Mouse (Mus musculus) kidney, postnatal 0 days (tissue): Measurements from ENCODE around the gene Atf2. TPM values are rescaled to one million over a fixed set of nuclear protein-coding genes. Genes with fewer than 3 reads are reported as not detected.
A peak's percentile ranks its signal among the peaks of the same experiment; 100 is the strongest.
"Not testable (repeated sequence)": the region's sequence is repeated elsewhere in the genome, so short reads cannot be mapped to it uniquely, and the experiment has no call there.

Experiments
- ATAC-seq: fragments of 200-750 bp; cut with Nextera tagmentation; replicated peaks from 2 replicates; pipeline ENCODE4 v1.8.0; 2017; ENCODE audit warnings: low read depth, moderate number of reproducible peaks, moderate TSS enrichment, moderate library complexity; ENCODE audit not compliant: low FRiP score
- DNase-seq: peaks from one replicate; pipeline ENCODE4 v3.0.0-alpha.2; 2016; ENCODE audit warnings: low spot score
- H3K27ac ChIP-seq: fragments of 300-500 bp; sonication (generic); 2 replicates; pipeline ENCODE4 v1.5.1; 2014; ENCODE audit warnings: mild to moderate bottlenecking
- H3K27me3 ChIP-seq: fragments of 300-500 bp; sonication (generic); 2 replicates; pipeline ENCODE4 v1.6.1; 2014; ENCODE audit warnings: low read length, mixed read lengths; ENCODE audit not compliant: insufficient read depth
- H3K36me3 ChIP-seq: fragments of 300-500 bp; sonication (generic); 2 replicates; pipeline ENCODE4 v1.6.1; 2014; ENCODE audit warnings: low read length, mixed read lengths; ENCODE audit not compliant: insufficient read depth
- H3K4me1 ChIP-seq: fragments of 300-500 bp; sonication (generic); replicated peaks from 2 replicates; pipeline ENCODE4 v1.6.1; 2014; ENCODE audit warnings: antibody characterized with exemption, low read length, mixed read lengths; ENCODE audit not compliant: insufficient read depth
- H3K4me2 ChIP-seq: fragments of 300-500 bp; sonication (generic); 2 replicates; pipeline ENCODE4 v1.6.1; 2014; ENCODE audit warnings: mild to moderate bottlenecking, low read length, moderate library complexity, mixed read lengths
- H3K4me3 ChIP-seq: fragments of 300-500 bp; sonication (generic); replicated peaks from 2 replicates; pipeline ENCODE4 v1.5.1; 2014; ENCODE audit warnings: low read depth, low read length
- H3K9ac ChIP-seq: fragments of 300-500 bp; sonication (generic); 2 replicates; pipeline ENCODE4 v1.6.1; 2014; ENCODE audit warnings: low read depth, low read length
- H3K9me3 ChIP-seq: fragments of 300-500 bp; sonication (generic); replicated peaks from 2 replicates; pipeline ENCODE4 v1.6.1; 2016; ENCODE audit warnings: low read length, inconsistent platforms, mixed read lengths
- CTCF ChIP-seq: IDR thresholded peaks from 2 replicates; pipeline ENCODE4 v1.5.1; 2016; ENCODE audit warnings: antibody characterized with exemption, low read depth, mild to moderate bottlenecking, moderate library complexity
- WGBS: fragments of 180-500 bp; shearing (Covaris S2); extraction: QIAGEN DNeasy Blood & Tissue Kit; methylation state at CpG from one replicate; pipeline ENCODE4 v1.1.7; 2014; 5-methylcytosine and 5-hydroxymethylcytosine counted together
- polyA plus RNA-seq: library from polyadenylated mRNA; unstranded; fragments of >200 nt; fragmentation: Nextera tagmentation; extraction: Ambion mirVana; gene quantifications from 2 replicates; pipeline ENCODE4 v1.2.1, GENCODE M21; 2015

The Atf2 gene
- polyA plus RNA-seq, 1 experiment from 2014 or later: 38.5 TPM

DNA sequence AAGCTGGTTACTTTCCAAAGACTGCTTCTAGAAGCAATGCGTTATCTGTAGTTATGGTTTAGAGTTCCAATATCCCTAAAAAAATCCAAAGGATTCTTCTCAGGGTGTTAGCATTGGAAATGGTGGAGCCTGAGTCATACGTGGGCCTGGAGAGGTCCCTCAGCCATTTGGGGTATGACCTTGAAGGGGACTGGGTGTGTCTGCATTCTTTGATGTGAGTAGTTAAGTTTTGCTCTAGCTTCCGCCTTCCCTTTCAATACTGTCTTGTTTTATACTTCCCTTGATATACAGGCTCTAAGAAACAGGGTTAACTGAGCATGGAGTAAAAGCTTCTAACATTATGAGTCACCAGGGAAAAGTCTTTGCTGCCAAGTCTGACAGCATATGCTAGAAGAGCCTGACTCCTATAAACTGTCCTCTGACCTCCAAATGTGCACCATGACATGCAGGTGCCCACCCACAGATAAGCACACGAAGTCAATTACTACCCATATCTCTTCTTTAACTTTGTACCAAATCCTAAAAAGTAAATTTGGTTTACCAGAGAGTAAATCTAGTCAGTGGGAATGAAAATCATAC is 32.3 kb downstream of the Atf2 start:
- no peaks in the 10 kb centered on the region for H3K9me3 ChIP-seq
- no peak overlapping the region for H3K9ac ChIP-seq
- no peak overlapping the region for H3K4me2 ChIP-seq
- H3K27ac ChIP-seq: no peak overlapping the region
- 66% methylated on average over 4 of the region's 4 CpGs for WGBS
- no peak overlapping the region for H3K4me3 ChIP-seq
- TF ChIP-seq CTCF: no peak
- H3K36me3 ChIP-seq: no peaks in the 10 kb centered on the region
- H3K4me1 ChIP-seq: no peaks in the 10 kb centered on the region
- no peak; the same call in 1 of the 2 replicates for ATAC-seq
- no peaks in the 10 kb centered on the region for H3K27me3 ChIP-seq
- peak; percentile 28 for DNase-seq

DNA sequence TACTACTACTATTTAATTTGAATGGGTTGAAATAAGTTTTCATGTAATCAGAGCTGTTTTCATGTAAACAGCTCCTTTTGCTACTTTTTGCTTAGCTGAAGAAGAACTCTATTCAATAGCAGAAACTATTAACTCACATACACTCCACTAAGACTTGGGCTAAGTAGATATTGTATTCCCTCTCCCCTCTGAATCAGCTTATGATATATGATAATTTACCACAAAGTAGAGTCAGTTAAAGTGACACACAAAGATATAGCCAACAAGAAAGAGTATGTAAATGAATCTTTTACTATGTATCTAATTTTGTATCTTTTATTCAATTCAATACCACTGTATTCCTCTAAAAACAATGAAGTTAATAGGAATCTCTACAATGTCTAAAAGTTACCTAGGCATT is 35.1 kb downstream of the Atf2 start:
- Histone ChIP-seq H3K9ac (no peak overlapping the region), H3K36me3 (no peaks in the 10 kb centered on the region), H3K4me2 (no peak overlapping the region), H3K4me3 (no peak overlapping the region), H3K27ac (no peak overlapping the region), H3K9me3 (no peaks in the 10 kb centered on the region), H3K27me3 (no peaks in the 10 kb centered on the region), H3K4me1 (no peaks in the 10 kb centered on the region)
- TF ChIP-seq CTCF: no peak
- ATAC-seq (no peak), DNase-seq (no peak)

DNA sequence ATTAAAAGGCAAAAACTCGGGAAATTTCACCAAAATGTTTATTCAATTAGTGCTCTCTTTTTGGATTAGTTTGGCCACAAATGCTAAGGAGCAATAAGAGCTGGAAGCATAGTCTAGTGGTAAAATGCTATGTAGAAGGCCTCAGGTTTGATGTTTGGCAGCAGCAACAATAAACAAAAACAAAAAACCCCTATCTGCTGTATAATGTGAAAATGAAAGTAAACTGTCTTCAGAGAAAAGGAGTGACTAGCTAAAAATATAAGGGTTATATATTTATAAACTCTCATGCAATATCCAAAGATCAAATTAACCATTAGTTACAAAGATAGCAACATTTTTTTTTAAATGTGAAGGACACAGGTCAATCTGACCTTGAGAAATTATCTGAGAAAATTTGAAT is 36.2 kb downstream of the Atf2 start:
- no peaks in the 10 kb centered on the region for H3K9me3 ChIP-seq
- no peaks in the 10 kb centered on the region for H3K4me1 ChIP-seq
- H3K9ac ChIP-seq: no peak overlapping the region
- H3K36me3 ChIP-seq: no peaks in the 10 kb centered on the region
- TF ChIP-seq CTCF: no peak
- H3K4me2 ChIP-seq: no peak overlapping the region
- DNase-seq (no peak), ATAC-seq (no peak)
- 88% methylated on average over 1 of the region's 1 CpGs for WGBS
- no peak overlapping the region for H3K4me3 ChIP-seq
- H3K27me3 ChIP-seq: no peaks in the 10 kb centered on the region
- H3K27ac ChIP-seq: no peak overlapping the region

GRCm38 (mm10) chr2:73834406-73835015 is 57.9 kb downstream of the Atf2 start:
- Histone ChIP-seq H3K36me3 (peaks cover 12% of the 10 kb centered on the region), H3K4me2 (no peak overlapping the region), H3K27me3 (no peaks in the 10 kb centered on the region), H3K27ac (no peak overlapping the region), H3K4me3 (no peak overlapping the region), H3K9ac (no peak overlapping the region), H3K9me3 (no peaks in the 10 kb centered on the region), H3K4me1 (no peaks in the 10 kb centered on the region)
- ATAC-seq (no peak), DNase-seq (no peak)
- 89% methylated on average over 2 of the region's 2 CpGs for WGBS
- no peak for TF ChIP-seq CTCF

DNA sequence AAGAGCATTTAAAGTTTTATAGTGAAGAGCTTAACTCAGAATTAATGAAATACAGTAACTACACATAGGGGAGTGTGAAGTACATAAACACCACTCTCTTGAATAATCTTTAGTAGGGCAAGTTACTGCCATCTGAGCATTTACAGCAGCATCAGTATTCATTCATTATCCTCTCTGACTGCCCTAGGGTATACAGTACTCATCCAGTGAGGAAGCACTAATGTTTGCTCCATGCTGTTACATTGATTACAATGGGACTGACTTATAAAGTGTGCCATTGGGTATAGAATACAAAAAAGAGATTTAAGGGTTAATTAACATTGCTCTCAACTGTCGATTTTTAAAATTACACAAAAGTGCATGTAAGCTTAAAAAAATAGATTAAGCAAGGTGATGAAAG is 59.2 kb downstream of the Atf2 start:
- Histone ChIP-seq H3K27me3 (no peaks in the 10 kb centered on the region), H3K9ac (no peak overlapping the region), H3K27ac (no peak overlapping the region), H3K36me3 (peaks cover 12% of the 10 kb centered on the region), H3K4me2 (no peak overlapping the region), H3K4me1 (no peaks in the 10 kb centered on the region), H3K9me3 (no peaks in the 10 kb centered on the region), H3K4me3 (no peak overlapping the region)
- no peak for TF ChIP-seq CTCF
- ATAC-seq (no peak), DNase-seq (no peak)
- 69% methylated on average over 1 of the region's 1 CpGs for WGBS

DNA sequence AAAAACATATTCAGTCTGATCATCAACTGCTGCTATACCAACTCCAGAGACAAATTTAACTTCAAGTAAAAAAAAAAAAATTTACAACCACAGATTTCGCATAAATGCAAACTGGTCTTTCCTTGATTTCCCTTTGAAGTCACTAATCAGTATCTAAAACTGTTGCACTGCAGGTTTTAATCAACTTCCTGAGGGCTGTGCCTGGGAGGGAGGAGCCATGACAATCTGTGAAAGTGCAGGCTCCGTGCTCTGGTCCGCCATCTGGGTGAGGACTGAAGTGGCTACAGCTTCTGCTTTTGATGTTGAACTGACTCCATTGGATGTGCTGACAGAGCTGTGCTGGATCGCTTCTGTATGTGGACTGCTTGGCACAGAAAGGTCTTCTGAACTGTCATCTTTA is 73.7 kb downstream of the Atf2 start:
- no peak overlapping the region for H3K27ac ChIP-seq
- H3K4me1 ChIP-seq: no peaks in the 10 kb centered on the region
- no peak overlapping the region for H3K4me3 ChIP-seq
- no peaks in the 10 kb centered on the region for H3K27me3 ChIP-seq
- H3K4me2 ChIP-seq: no peak overlapping the region
- DNase-seq: no peak
- H3K36me3 ChIP-seq: peaks cover 19% of the 10 kb centered on the region
- H3K9me3 ChIP-seq: no peaks in the 10 kb centered on the region
- TF ChIP-seq CTCF: no peak
- no peak for ATAC-seq
- H3K9ac ChIP-seq: no peak overlapping the region
- WGBS: 79% methylated on average over 4 of the region's 4 CpGs

DNA sequence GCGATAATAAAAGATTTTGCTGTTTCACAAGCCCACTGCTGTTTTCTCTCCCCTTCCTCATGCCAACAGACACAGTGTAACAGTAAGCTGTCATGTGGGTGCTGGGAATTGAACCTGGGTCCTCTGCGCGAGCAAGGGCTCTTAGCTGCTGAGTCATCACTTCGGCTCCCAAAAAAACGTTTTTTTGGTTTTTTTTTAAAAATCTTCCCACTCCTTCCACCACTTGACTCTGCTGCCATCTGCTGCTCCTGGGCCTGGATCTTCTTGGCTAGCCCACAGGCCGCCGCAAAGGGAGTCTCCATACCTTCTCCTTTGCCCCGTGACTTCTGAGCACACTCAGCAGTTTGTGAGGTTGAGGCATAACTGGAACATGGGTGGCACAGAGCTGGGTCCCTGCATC is 84.8 kb downstream of the Atf2 start:
- H3K27me3 ChIP-seq: no peaks in the 10 kb centered on the region
- DNase-seq (no peak), ATAC-seq (no peak)
- TF ChIP-seq CTCF: peak; percentile 11; the same call in 1 of the 2 replicates
- 81% methylated on average over 8 of the region's 8 CpGs for WGBS
- no peak overlapping the region for H3K4me3 ChIP-seq
- no peak overlapping the region for H3K27ac ChIP-seq
- no peak overlapping the region for H3K4me2 ChIP-seq
- H3K9ac ChIP-seq: no peak overlapping the region
- no peaks in the 10 kb centered on the region for H3K9me3 ChIP-seq
- no peaks in the 10 kb centered on the region for H3K4me1 ChIP-seq
- H3K36me3 ChIP-seq: no peaks in the 10 kb centered on the region

- not testable (repeated sequence) for DNase-seq, H3K27ac ChIP-seq, H3K27me3 ChIP-seq, H3K4me1 ChIP-seq, H3K9ac ChIP-seq, H3K4me2 ChIP-seq, H3K9me3 ChIP-seq, H3K4me3 ChIP-seq, H3K36me3 ChIP-seq, ATAC-seq
- 90% methylated on average over 9 of the region's 9 CpGs for WGBS
These were observed 92.3 kb downstream of the Atf2 start for GRCm38 (mm10) chr2:73800127-73800526.
